ENCODE assay signal across 26 mouse cellular contexts in the genomic region with DNA sequence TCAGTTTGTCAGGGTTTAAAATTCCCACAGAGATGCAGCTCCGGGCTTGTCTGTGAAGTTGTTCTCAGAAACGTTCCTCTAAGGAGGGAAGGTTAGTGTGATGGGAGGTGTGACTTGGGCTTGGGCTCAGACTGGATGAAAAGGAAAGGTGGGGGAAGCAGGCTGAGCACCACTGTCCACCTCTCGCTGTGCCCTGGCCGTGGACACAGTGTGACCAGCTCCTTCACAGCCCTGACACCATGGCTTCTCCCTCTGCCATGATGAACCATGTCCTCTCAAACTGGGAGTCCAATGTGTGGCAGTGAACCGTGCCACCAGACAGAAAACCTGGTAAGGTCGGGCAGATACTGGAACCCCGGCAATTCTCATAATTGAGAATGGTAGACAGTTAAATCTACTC. TPM values are rescaled to one million over a fixed set of nuclear protein-coding genes. Genes with fewer than 3 reads are reported as not detected.
"Had no signal": no experiment of that assay in that cellular context is flagged by ENCODE, and none has a peak within 500 bp of the region (broad histone marks: within the 10 kb centered on the region; RNA-seq: fewer than 3 reads in every experiment).

No protein-coding gene starts in this region.

- ATAC-seq: hindbrain, embryonic 16.5 days; hindbrain, postnatal 0 days; inflammation-experienced regulatory T-cells, adult 6 months; intestine, embryonic 15.5 days; intestine, embryonic 16.5 days; intestine, postnatal 0 days had no signal

- H3K4me3 ChIP-seq: heart, embryonic 12.5 days; heart, embryonic 13.5 days; heart, embryonic 15.5 days; hindbrain, embryonic 10.5 days; hindbrain, embryonic 12.5 days; hindbrain, embryonic 13.5 days; hindbrain, embryonic 15.5 days; intestine, embryonic 15.5 days; kidney, embryonic 15.5 days; layer of hippocampus, adult 2 months had no signal

- DNase-seq: heart, postnatal 10 days; heart, postnatal 14 days; heart, postnatal 36 days; heart, postnatal 4 days; kidney, adult 18-20 months; kidney, postnatal 14 days; layer of hippocampus, adult 9-11 months; layer of hippocampus, postnatal 36 days had no signal

- H3K27me3 ChIP-seq: heart, embryonic 13.5 days; hindbrain, embryonic 12.5 days; hindbrain, embryonic 13.5 days; hindbrain, embryonic 15.5 days; intestine, embryonic 15.5 days; kidney, embryonic 15.5 days had no signal

- H3K9me3 ChIP-seq: heart, embryonic 12.5 days; heart, embryonic 13.5 days; heart, embryonic 15.5 days; hindbrain, embryonic 10.5 days; hindbrain, embryonic 12.5 days; hindbrain, embryonic 13.5 days; hindbrain, embryonic 15.5 days; intestine, embryonic 15.5 days; kidney, embryonic 15.5 days had no signal

- H3K9ac ChIP-seq: heart, embryonic 12.5 days; heart, embryonic 13.5 days; heart, embryonic 15.5 days; hindbrain, embryonic 12.5 days; hindbrain, embryonic 13.5 days; hindbrain, embryonic 14.5 days; hindbrain, embryonic 15.5 days; intestine, embryonic 15.5 days; kidney, embryonic 15.5 days had no signal

- H3K36me3 ChIP-seq: heart, embryonic 12.5 days; heart, embryonic 13.5 days; heart, embryonic 15.5 days; hindbrain, embryonic 10.5 days; hindbrain, embryonic 12.5 days; hindbrain, embryonic 13.5 days; hindbrain, embryonic 15.5 days; intestine, embryonic 15.5 days; kidney, embryonic 15.5 days had no signal

- H3K4me1 ChIP-seq: heart, embryonic 12.5 days; heart, embryonic 13.5 days; heart, embryonic 15.5 days; hindbrain, embryonic 15.5 days; intestine, embryonic 15.5 days had no signal

- H3K27ac ChIP-seq: heart, embryonic 13.5 days; heart, embryonic 15.5 days; hindbrain, embryonic 10.5 days; hindbrain, embryonic 12.5 days; hindbrain, embryonic 13.5 days; hindbrain, embryonic 14.5 days; hindbrain, embryonic 15.5 days; hindbrain, postnatal 0 days; intestine, embryonic 15.5 days; kidney, embryonic 15.5 days; kidney, postnatal 0 days; layer of hippocampus, adult 2 months had no signal

RNA-seq across cellular contexts. Expression of a gene that starts 6.1 kb away (rescaled TPM):
- total RNA-seq: hematopoietic stem cell, adult 5-6 weeks had no signal
